Mouse (Mus musculus): Measurements from ENCODE around the gene Slc22a17. TPM values are rescaled to one million over a fixed set of nuclear protein-coding genes. Genes with fewer than 3 reads are reported as not detected.

Slc22a17 gene
- total RNA-seq, 2 experiments from 2014 or later = 0.77 to 1.4 TPM

GRCm38 (mm10) chr14:54940176-54940530 is 27.2 kb upstream of the Slc22a17 start:
- ATAC-seq (replicated peaks; ENCODE audit: poor library complexity, severe bottlenecking) = no peak

GRCm38 (mm10) chr14:54939434-54940175 is 26.7 kb upstream of the Slc22a17 start:
- ATAC-seq (replicated peaks; ENCODE audit: poor library complexity, severe bottlenecking) = peak; percentile 53; the same call in 1 of the 2 replicates

GRCm38 (mm10) chr14:54938431-54939219 is 25.7 kb upstream of the Slc22a17 start:
- no peak for ATAC-seq (replicated peaks; ENCODE audit: poor library complexity, severe bottlenecking)

GRCm38 (mm10) chr14:54937361-54938182 is 24.6 kb upstream of the Slc22a17 start:
- ATAC-seq (replicated peaks; ENCODE audit: poor library complexity, severe bottlenecking) = no peak

GRCm38 (mm10) chr14:54936831-54937160 is 23.9 kb upstream of the Slc22a17 start:
- ATAC-seq (replicated peaks; ENCODE audit: poor library complexity, severe bottlenecking) = peak; percentile 74

GRCm38 (mm10) chr14:54935904-54936830 is 23.2 kb upstream of the Slc22a17 start, which contains the start of gene Cmtm5:
TSS of gene Cmtm5 (plus strand) at chr14:54936261.
- ATAC-seq (replicated peaks; ENCODE audit: poor library complexity, severe bottlenecking) = no peak

- ATAC-seq (replicated peaks; ENCODE audit: poor library complexity, severe bottlenecking) = no peak
Measured at GRCm38 (mm10) chr14:54932645-54933150, 19.8 kb upstream of the Slc22a17 start, which contains the start of gene Il25. TSS of gene Il25 (plus strand) at chr14:54932695.

GRCm38 (mm10) chr14:54930431-54930830 is 17.5 kb upstream of the Slc22a17 start:
- ATAC-seq (replicated peaks; ENCODE audit: poor library complexity, severe bottlenecking) = no peak

- ATAC-seq (replicated peaks; ENCODE audit: poor library complexity, severe bottlenecking) = no peak
Measured at GRCm38 (mm10) chr14:54929801-54930200, 16.9 kb upstream of the Slc22a17 start.

- no peak for ATAC-seq (replicated peaks; ENCODE audit: poor library complexity, severe bottlenecking)
Measured at GRCm38 (mm10) chr14:54927296-54927695, 14.4 kb upstream of the Slc22a17 start.

GRCm38 (mm10) chr14:54926401-54927158 is 13.6 kb upstream of the Slc22a17 start:
- ATAC-seq (replicated peaks; ENCODE audit: poor library complexity, severe bottlenecking) = peak; percentile 13; the same call in 1 of the 2 replicates

GRCm38 (mm10) chr14:54925349-54926342 is 12.7 kb upstream of the Slc22a17 start, which contains the start of gene Efs:
TSS of gene Efs (minus strand) at chr14:54926126.
- ATAC-seq (replicated peaks; ENCODE audit: poor library complexity, severe bottlenecking) = peak; percentile 50

GRCm38 (mm10) chr14:54924641-54925348 is 11.9 kb upstream of the Slc22a17 start:
- ATAC-seq (replicated peaks; ENCODE audit: poor library complexity, severe bottlenecking) = no peak

GRCm38 (mm10) chr14:54920076-54920685 is 7.2 kb upstream of the Slc22a17 start:
- ATAC-seq (replicated peaks; ENCODE audit: poor library complexity, severe bottlenecking) = no peak

- no peak for ATAC-seq (replicated peaks; ENCODE audit: poor library complexity, severe bottlenecking)
Measured at GRCm38 (mm10) chr14:54913343-54913742, 411 bp upstream of the Slc22a17 start.

- ATAC-seq (replicated peaks; ENCODE audit: poor library complexity, severe bottlenecking) = peak; percentile 16; the same call in 1 of the 2 replicates
Measured at GRCm38 (mm10) chr14:54912109-54912850, 652 bp downstream of the Slc22a17 start.
